Mouse (Mus musculus): Measurements from ENCODE around the gene Dgki. TPM values are rescaled to one million over a fixed set of nuclear protein-coding genes. Genes with fewer than 3 reads are reported as not detected.

Gene Dgki
- polyA plus RNA-seq, 1 experiment from 2014 or later, result 0.20 TPM

DNA sequence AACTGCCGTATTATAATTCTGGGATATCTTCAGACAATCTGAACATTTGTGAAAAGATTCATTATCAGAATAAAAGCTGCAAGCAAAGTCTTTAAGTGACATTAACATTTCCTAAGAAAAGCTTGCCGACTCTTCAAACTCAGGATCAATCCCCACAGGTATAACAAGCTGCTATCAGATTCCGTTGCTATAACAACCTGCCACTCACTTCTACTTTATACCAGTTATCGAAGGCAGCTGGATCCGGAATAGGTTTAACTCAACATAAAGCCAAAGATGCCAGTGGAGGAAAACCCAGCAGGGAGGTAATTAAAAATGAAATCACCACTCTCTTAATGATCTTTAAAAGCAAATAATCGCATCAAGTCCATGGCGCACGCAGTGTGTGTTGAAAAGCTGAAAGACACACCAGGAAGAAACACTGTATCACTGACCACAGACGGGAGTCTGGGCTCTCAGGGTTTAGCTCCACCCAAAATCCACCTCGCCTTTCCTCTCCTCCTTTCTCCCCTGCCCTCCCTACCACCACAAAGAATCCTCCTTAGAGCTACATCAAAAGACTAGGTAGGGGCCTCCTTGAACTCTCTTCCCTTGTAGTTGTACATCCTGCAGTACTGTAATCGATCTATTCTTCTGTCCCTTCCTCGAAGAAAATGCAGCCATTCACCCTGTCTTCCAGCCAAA lies 128.7 kb downstream of the Dgki start:
- no peaks in the 10 kb centered on the region for H3K4me1 ChIP-seq (ENCODE audit: control insufficient read depth, low read depth, low read length)
- WGBS (ENCODE audit: insufficient replicate concordance), result 63% methylated on average over 12 of the region's 12 CpGs
- no peaks in the 10 kb centered on the region for H3K27me3 ChIP-seq (ENCODE audit: control insufficient read depth, insufficient read depth, low read depth, low read length)
- no peak overlapping the region for H3K4me2 ChIP-seq (ENCODE audit: low read depth, low read length)
- no peak overlapping the region for H3K9ac ChIP-seq (ENCODE audit: low read depth, low read length)
- H3K9me3 ChIP-seq (replicated peaks; ENCODE audit: control insufficient read depth, low read length), result no peaks in the 10 kb centered on the region
- no peak for ATAC-seq (ENCODE audit: low read depth)
- H3K27ac ChIP-seq (ENCODE audit: low read length), result no peak overlapping the region
- no peaks in the 10 kb centered on the region for H3K36me3 ChIP-seq (ENCODE audit: control insufficient read depth, insufficient read depth)
- H3K4me3 ChIP-seq (ENCODE audit: low read depth, low read length), result no peak overlapping the region

DNA sequence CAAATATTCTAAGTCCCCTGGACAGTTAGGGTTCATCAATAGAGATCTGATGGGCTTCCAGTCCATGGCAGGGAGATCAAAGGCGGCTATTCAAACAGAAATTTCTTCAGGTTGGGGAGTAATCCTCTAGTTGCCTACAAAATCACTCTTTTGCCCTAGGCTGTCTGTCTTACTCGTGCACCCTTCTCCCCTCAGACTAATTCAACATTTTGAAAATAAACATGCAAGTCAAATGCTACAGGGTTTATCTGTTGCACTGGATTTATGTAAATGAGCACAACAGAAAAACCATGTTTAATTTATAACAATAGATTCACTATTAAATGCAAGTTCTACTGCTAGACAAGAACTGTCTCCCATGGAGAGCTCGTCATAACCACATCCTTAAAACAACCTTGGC lies 141.1 kb downstream of the Dgki start:
- 44% methylated on average over 3 of the region's 3 CpGs for WGBS (ENCODE audit: insufficient replicate concordance)
- H3K4me3 ChIP-seq (ENCODE audit: low read depth, low read length), result no peak overlapping the region
- no peaks in the 10 kb centered on the region for H3K4me1 ChIP-seq (ENCODE audit: control insufficient read depth, low read depth, low read length)

DNA sequence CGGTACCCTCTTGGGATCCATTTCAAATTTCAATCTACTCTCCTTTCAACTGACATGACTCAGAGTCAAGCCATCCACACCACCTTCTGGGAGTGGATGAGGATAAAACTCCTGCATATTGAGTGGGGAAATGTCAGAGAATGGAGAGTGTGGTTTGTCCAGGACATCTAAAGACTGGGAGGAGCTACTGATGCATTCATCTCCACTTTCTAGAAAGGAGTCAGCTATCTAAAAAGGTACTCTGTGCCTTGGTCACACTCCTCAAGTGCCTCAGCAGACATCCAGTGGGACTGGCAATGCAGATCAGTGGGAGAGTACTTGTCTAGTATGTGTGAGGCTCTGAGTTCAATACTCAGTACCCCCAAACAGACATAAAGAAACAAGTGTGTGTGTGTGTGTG lies 145.9 kb downstream of the Dgki start:
- Histone ChIP-seq H3K27ac (ENCODE audit: low read length) (no peak overlapping the region), H3K9me3 (replicated peaks; ENCODE audit: control insufficient read depth, low read length) (no peaks in the 10 kb centered on the region), H3K36me3 (ENCODE audit: control insufficient read depth, insufficient read depth) (no peaks in the 10 kb centered on the region), H3K4me2 (ENCODE audit: low read depth, low read length) (no peak overlapping the region), H3K4me1 (ENCODE audit: control insufficient read depth, low read depth, low read length) (no peaks in the 10 kb centered on the region), H3K27me3 (ENCODE audit: control insufficient read depth, insufficient read depth, low read depth, low read length) (no peaks in the 10 kb centered on the region), H3K9ac (ENCODE audit: low read depth, low read length) (no peak overlapping the region), H3K4me3 (ENCODE audit: low read depth, low read length) (no peak overlapping the region)
- no peak for ATAC-seq (ENCODE audit: low read depth)
- WGBS (ENCODE audit: insufficient replicate concordance), result 64% methylated on average over 1 of the region's 1 CpGs

More for the DNA sequence above, 141.1 kb downstream of the Dgki start:
- ATAC-seq (ENCODE audit: low read depth), result no peak
- no peak overlapping the region for H3K27ac ChIP-seq (ENCODE audit: low read length)
- H3K9me3 ChIP-seq (replicated peaks; ENCODE audit: control insufficient read depth, low read length), result no peaks in the 10 kb centered on the region
- H3K36me3 ChIP-seq (ENCODE audit: control insufficient read depth, insufficient read depth), result no peaks in the 10 kb centered on the region
- no peak overlapping the region for H3K4me2 ChIP-seq (ENCODE audit: low read depth, low read length)
- H3K9ac ChIP-seq (ENCODE audit: low read depth, low read length), result no peak overlapping the region
- no peaks in the 10 kb centered on the region for H3K27me3 ChIP-seq (ENCODE audit: control insufficient read depth, insufficient read depth, low read depth, low read length)

DNA sequence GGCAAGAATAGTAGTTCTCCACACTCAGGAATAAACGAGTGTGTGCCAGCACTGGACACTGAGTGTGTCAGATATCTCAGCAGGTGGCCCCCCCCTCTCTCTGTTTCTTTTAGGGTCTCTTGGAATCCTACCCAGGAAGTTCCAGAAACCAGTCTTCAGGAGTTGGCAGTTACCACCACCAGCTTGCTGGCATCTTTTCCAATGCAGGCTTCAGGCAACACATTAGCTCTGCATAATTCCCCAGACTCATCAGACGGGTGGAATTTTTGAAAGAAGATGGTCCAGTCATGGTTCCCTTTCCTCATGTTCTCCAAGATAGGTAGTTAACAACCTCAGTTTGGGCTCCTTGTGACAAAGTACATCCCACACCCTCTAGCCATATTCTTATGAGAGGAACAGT lies 149.5 kb downstream of the Dgki start:
- H3K4me3 ChIP-seq (ENCODE audit: low read depth, low read length), result no peak overlapping the region
- H3K27me3 ChIP-seq (ENCODE audit: control insufficient read depth, insufficient read depth, low read depth, low read length), result no peaks in the 10 kb centered on the region
- no peaks in the 10 kb centered on the region for H3K4me1 ChIP-seq (ENCODE audit: control insufficient read depth, low read depth, low read length)
- WGBS (ENCODE audit: insufficient replicate concordance), result 53% methylated on average over 2 of the region's 2 CpGs
- H3K36me3 ChIP-seq (ENCODE audit: control insufficient read depth, insufficient read depth), result no peaks in the 10 kb centered on the region
- H3K9ac ChIP-seq (ENCODE audit: low read depth, low read length), result no peak overlapping the region
- H3K4me2 ChIP-seq (ENCODE audit: low read depth, low read length), result no peak overlapping the region
- no peak for ATAC-seq (ENCODE audit: low read depth)
- no peak overlapping the region for H3K27ac ChIP-seq (ENCODE audit: low read length)
- H3K9me3 ChIP-seq (replicated peaks; ENCODE audit: control insufficient read depth, low read length), result no peaks in the 10 kb centered on the region

DNA sequence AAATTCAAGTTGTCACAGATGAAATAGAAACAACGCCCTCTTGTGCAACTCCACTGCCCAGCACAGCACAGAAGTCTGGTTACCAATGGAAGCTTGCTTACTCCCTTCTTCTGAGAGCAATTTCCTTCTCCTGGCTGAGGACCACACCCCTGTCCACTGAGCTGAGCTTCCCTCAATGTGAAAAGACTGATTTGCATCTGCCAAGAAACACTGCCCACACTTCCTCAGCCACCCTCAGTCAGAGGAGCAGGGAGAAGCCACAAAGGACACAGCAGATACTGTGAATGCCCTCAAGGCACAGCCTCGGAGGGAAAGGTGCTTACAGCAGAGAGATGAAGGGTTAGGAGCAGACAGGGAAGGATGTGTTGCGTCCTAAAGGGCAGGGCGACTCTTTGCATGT lies 149.9 kb downstream of the Dgki start:
- no peak for ATAC-seq (ENCODE audit: low read depth)
- Histone ChIP-seq H3K9me3 (replicated peaks; ENCODE audit: control insufficient read depth, low read length) (no peaks in the 10 kb centered on the region), H3K27me3 (ENCODE audit: control insufficient read depth, insufficient read depth, low read depth, low read length) (no peaks in the 10 kb centered on the region), H3K4me1 (ENCODE audit: control insufficient read depth, low read depth, low read length) (no peaks in the 10 kb centered on the region), H3K4me3 (ENCODE audit: low read depth, low read length) (no peak overlapping the region), H3K9ac (ENCODE audit: low read depth, low read length) (no peak overlapping the region), H3K27ac (ENCODE audit: low read length) (no peak overlapping the region), H3K4me2 (ENCODE audit: low read depth, low read length) (no peak overlapping the region), H3K36me3 (ENCODE audit: control insufficient read depth, insufficient read depth) (no peaks in the 10 kb centered on the region)
- WGBS (ENCODE audit: insufficient replicate concordance), result 28% methylated on average over 4 of the region's 4 CpGs

DNA sequence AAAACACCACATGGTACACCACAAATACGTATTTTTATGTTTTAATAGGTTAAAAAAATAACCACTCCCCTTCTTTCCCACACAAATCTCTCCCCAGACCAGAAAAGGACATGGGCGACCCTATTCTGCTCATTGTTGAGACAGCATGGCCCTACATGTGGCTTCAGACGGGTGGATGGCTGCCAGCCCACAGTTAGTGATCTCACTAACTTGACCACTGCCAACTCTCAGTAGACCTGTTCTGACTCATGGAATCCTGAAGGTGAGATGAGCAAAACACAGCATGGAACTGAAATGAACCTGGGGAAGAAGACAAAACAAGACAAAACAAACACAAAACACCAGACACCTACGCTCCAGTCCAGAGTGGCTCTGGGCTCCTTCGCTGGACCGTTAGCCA lies 150.8 kb downstream of the Dgki start:
- Histone ChIP-seq H3K4me2 (ENCODE audit: low read depth, low read length) (no peak overlapping the region), H3K4me1 (ENCODE audit: control insufficient read depth, low read depth, low read length) (no peaks in the 10 kb centered on the region), H3K9ac (ENCODE audit: low read depth, low read length) (no peak overlapping the region), H3K9me3 (replicated peaks; ENCODE audit: control insufficient read depth, low read length) (no peaks in the 10 kb centered on the region), H3K4me3 (ENCODE audit: low read depth, low read length) (no peak overlapping the region), H3K27ac (ENCODE audit: low read length) (no peak overlapping the region), H3K27me3 (ENCODE audit: control insufficient read depth, insufficient read depth, low read depth, low read length) (no peaks in the 10 kb centered on the region), H3K36me3 (ENCODE audit: control insufficient read depth, insufficient read depth) (no peaks in the 10 kb centered on the region)
- ATAC-seq (ENCODE audit: low read depth), result no peak
- 59% methylated on average over 6 of the region's 6 CpGs for WGBS (ENCODE audit: insufficient replicate concordance)

DNA sequence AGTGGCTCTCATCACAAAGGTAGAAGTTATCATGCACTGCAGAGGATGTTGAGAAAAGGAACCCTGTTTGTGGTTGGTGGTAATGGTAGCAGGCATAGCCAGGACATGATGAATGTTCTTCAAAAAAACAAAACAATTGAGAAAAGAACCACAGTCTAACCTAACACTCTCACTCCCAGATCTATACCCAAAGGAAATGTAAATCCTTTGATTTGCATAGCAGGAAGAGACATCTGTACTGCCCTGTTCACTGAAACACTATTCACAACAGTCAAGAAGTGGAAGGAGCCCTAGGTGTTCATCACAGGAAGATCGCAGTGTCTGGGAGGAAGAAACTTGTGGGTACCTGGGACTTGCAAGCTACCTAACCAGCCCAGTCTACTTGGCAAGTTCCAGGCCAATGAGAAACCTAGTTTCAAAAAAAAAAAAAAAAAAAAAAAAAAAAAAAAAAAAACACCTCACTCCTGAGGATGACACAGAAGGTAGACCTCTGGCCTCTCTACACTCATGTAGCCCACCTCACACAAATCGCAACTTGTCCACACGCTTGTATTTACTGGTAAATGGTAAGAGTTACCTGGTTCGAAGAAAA lies 152.5 kb downstream of the Dgki start:
- Histone ChIP-seq H3K9me3 (replicated peaks; ENCODE audit: control insufficient read depth, low read length) (no peaks in the 10 kb centered on the region), H3K4me3 (ENCODE audit: low read depth, low read length) (no peak overlapping the region), H3K27me3 (ENCODE audit: control insufficient read depth, insufficient read depth, low read depth, low read length) (no peaks in the 10 kb centered on the region), H3K4me1 (ENCODE audit: control insufficient read depth, low read depth, low read length) (no peaks in the 10 kb centered on the region), H3K27ac (ENCODE audit: low read length) (no peak overlapping the region), H3K36me3 (ENCODE audit: control insufficient read depth, insufficient read depth) (no peaks in the 10 kb centered on the region), H3K4me2 (ENCODE audit: low read depth, low read length) (no peak overlapping the region), H3K9ac (ENCODE audit: low read depth, low read length) (no peak overlapping the region)
- ATAC-seq (ENCODE audit: low read depth), result no peak
- WGBS (ENCODE audit: insufficient replicate concordance), result 76% methylated on average over 4 of the region's 4 CpGs

DNA sequence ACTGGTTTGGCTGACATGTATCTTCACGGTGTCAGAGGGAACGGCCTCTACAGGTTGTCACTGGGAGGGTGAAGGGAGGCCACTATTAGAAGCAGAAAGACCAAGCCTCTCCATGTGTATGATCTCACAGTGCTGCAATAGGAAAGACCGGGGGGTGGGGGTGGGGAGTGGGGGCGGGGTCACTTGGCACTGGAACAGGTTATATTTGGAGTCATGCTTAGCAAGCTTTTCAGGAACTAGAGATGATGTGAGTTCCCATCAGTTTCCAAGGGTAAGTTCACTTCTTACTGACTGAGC lies 156.2 kb downstream of the Dgki start:
- Histone ChIP-seq H3K27me3 (ENCODE audit: control insufficient read depth, insufficient read depth, low read depth, low read length) (no peaks in the 10 kb centered on the region), H3K9ac (ENCODE audit: low read depth, low read length) (no peak overlapping the region), H3K4me1 (ENCODE audit: control insufficient read depth, low read depth, low read length) (no peaks in the 10 kb centered on the region), H3K4me3 (ENCODE audit: low read depth, low read length) (no peak overlapping the region), H3K4me2 (ENCODE audit: low read depth, low read length) (no peak overlapping the region), H3K36me3 (ENCODE audit: control insufficient read depth, insufficient read depth) (no peaks in the 10 kb centered on the region), H3K9me3 (replicated peaks; ENCODE audit: control insufficient read depth, low read length) (no peaks in the 10 kb centered on the region), H3K27ac (ENCODE audit: low read length) (no peak overlapping the region)
- WGBS (ENCODE audit: insufficient replicate concordance), result 28% methylated on average over 4 of the region's 4 CpGs
- no peak for ATAC-seq (ENCODE audit: low read depth)

DNA sequence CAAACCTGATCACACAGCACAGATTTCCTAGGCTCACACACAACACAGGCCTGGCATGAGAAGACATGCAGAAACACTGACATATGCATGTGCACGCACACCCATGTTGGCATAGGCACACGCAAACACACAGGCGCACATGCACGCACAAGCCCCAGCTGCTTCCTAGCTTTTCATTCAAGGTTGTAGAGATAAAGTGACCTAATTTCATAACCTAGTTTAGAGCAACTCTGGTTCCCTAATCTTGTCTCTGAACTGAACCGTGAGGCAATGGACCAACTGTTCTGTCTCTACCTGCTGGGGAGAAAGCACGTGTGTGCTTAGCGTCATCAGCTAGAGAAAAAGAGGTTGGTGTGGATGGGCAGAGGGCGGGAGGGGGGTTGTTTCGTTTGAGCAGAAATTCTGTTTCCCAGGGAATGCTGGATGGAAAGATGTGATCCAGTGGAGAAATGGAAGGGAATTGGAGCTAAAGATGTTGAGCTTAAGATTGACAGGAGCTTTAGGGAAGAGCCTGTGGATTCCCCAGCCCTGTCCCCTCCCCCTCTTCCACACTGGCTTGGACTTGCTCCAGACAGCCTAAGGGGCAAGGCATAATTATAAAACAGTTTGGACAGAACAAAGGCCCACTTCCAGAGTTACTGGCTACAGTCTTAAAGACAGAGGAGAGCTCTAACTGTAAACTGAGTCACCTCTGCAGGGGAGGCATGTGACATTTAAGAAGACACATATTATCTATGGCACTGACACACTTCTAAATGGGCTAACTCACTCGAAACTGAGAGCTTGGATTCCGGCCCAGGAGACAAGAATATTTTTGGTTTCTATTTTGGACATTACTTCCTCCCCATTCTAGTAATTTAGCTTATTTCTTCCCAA lies 156.8 kb downstream of the Dgki start:
- Histone ChIP-seq H3K9me3 (replicated peaks; ENCODE audit: control insufficient read depth, low read length) (no peaks in the 10 kb centered on the region), H3K27me3 (ENCODE audit: control insufficient read depth, insufficient read depth, low read depth, low read length) (no peaks in the 10 kb centered on the region), H3K4me2 (ENCODE audit: low read depth, low read length) (no peak overlapping the region), H3K27ac (ENCODE audit: low read length) (no peak overlapping the region), H3K4me3 (ENCODE audit: low read depth, low read length) (no peak overlapping the region), H3K9ac (ENCODE audit: low read depth, low read length) (no peak overlapping the region), H3K36me3 (ENCODE audit: control insufficient read depth, insufficient read depth) (no peaks in the 10 kb centered on the region), H3K4me1 (ENCODE audit: control insufficient read depth, low read depth, low read length) (no peaks in the 10 kb centered on the region)
- no peak for ATAC-seq (ENCODE audit: low read depth)
- WGBS (ENCODE audit: insufficient replicate concordance), result 55% methylated on average over 11 of the region's 11 CpGs
